Mouse (Mus musculus) C2C12 (cell line): Measurements from ENCODE around the gene Msantd2. TPM values are rescaled to one million over a fixed set of nuclear protein-coding genes. Genes with fewer than 3 reads are reported as not detected.

Experiments used
- H3K27me3 ChIP-seq: one replicate; pipeline ENCODE4 v1.6.1; 2011; ENCODE audit not compliant: control insufficient read depth, insufficient read depth, insufficient read length
- H3K36me3 ChIP-seq: one replicate; pipeline ENCODE4 v1.6.1; 2011; ENCODE audit not compliant: control insufficient read depth, insufficient read depth
- H3K4me3 ChIP-seq: one replicate; pipeline ENCODE4 v1.5.1; 2011; ENCODE audit warnings: mild to moderate bottlenecking, control low read depth; ENCODE audit not compliant: poor library complexity, insufficient read depth, severe bottlenecking
- H3K79me2 ChIP-seq: one replicate; pipeline ENCODE4 v1.6.1; 2011; ENCODE audit not compliant: control insufficient read depth, insufficient read depth
- H3K79me3 ChIP-seq: one replicate; pipeline ENCODE4 v1.6.1; 2011; ENCODE audit warnings: low read depth, control low read depth
- H3ac ChIP-seq: one replicate; pipeline ENCODE3; 2011; ENCODE audit warnings: low read depth; ENCODE audit not compliant: control insufficient read depth, insufficient read length
- CEBPB ChIP-seq: IDR thresholded peaks from one replicate; pipeline ENCODE4 v1.6.1; 2011; ENCODE audit warnings: low read depth, mild to moderate bottlenecking, control low read depth, moderate library complexity
- CTCF ChIP-seq: IDR thresholded peaks from one replicate; pipeline ENCODE4 v1.5.1; 2011; ENCODE audit not compliant: control insufficient read depth, insufficient read depth, insufficient read length
- FOSL1 ChIP-seq: IDR thresholded peaks from one replicate; pipeline ENCODE4 v1.8.0; 2011; ENCODE audit warnings: mild to moderate bottlenecking, low read length; ENCODE audit not compliant: poor library complexity, insufficient read depth, severe bottlenecking
- MAX ChIP-seq: IDR thresholded peaks from one replicate; pipeline ENCODE4 v1.6.1; 2011; ENCODE audit warnings: mild to moderate bottlenecking, control low read depth
- MYOD1 ChIP-seq: IDR thresholded peaks from one replicate; pipeline ENCODE4 v1.6.1; 2011; ENCODE audit warnings: low read depth; ENCODE audit not compliant: control insufficient read depth, insufficient read length
- MYOG ChIP-seq: IDR thresholded peaks from one replicate; pipeline ENCODE4 v1.6.1; 2011; ENCODE audit not compliant: control insufficient read depth, insufficient read length; ENCODE audit errors: extremely low read depth
- USF1 ChIP-seq: IDR thresholded peaks from one replicate; pipeline ENCODE4 v1.6.1; 2011; ENCODE audit warnings: low read depth, mild to moderate bottlenecking, control low read depth, moderate library complexity
- polyA plus RNA-seq: library from polyadenylated mRNA; unstranded; fragments of >200 nt; fragmentation: generic; extraction: Trizol; gene quantifications from one replicate; pipeline ENCODE4 v1.2.1, GENCODE M21; 2012; ENCODE audit warnings: missing spikeins

Msantd2 gene
- polyA plus RNA-seq, 1 experiment, result 8.4 TPM

- no peaks in the 10 kb centered on the region for H3K79me3 ChIP-seq
- H3ac ChIP-seq, result no peak overlapping the region
- no peaks in the 10 kb centered on the region for H3K79me2 ChIP-seq
- H3K27me3 ChIP-seq, result peaks cover 18% of the 10 kb centered on the region
- no peaks in the 10 kb centered on the region for H3K36me3 ChIP-seq
- no peak overlapping the region for H3K4me3 ChIP-seq
- TF ChIP-seq CTCF (no peak), USF1 (peak; percentile 68)
These were observed 65.2 kb downstream of the Msantd2 start for GRCm38 (mm10) chr9:37554279-37554678.

DNA sequence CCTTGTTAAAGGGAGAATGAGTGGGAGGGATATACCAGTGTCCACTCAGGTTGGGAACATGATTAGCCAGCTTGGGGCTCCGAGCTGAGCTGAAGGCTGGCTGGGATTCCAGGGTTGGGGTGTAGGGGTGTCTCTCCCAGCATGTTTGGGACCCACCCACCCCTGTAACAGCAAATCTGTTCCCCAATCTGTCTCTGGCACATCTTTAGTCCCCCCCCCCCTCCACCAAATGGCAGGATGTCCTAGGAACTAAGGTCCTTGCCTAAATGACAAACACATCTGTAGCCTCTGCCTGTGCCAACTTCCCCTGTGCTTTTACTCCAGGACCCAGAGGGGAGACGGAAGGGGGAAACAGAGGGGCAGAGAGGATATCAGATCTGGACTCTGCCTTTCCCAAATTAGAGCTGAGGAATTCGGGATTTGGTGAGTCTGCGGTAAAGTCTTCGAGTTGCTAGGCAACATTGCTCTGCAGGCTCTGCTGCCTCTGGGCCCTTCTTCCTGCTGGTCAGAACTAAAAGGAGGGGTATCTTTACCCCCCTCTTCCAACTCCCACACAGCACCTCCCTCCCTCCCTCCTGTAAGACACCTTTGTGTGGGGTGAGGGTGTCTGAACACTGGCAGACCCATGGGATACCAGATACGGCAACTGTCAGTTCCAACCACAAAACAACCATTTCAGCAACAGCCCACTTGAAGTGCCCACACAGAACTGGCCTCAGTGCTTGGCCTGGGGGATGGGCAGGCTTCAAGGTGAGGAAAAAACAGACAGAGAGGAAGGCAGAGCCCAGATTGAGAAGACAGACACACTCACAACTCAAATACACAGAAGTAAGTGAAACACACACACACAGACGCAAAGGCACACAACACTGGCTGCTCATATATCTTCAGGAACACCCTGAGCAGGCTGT, 66.0 kb downstream of the Msantd2 start, which contains the start of gene Siae:
TSS of gene Siae (plus strand) at position 861 of the 911 bp plus-strand sequence.
- H3K27me3 ChIP-seq, result peaks cover 18% of the 10 kb centered on the region
- no peak within 1 kb of the TSS for H3ac ChIP-seq
- H3K79me2 ChIP-seq, result no peaks in the 10 kb centered on the region
- TF ChIP-seq MYOG (no peak), MAX (no peak), MYOD1 (no peak), USF1 (no peak), CEBPB (no peak), CTCF (no peak), FOSL1 (no peak)
- no peaks in the 10 kb centered on the region for H3K36me3 ChIP-seq
- no peak within 1 kb of the TSS for H3K4me3 ChIP-seq
- no peaks in the 10 kb centered on the region for H3K79me3 ChIP-seq

GRCm38 (mm10) chr9:37556366-37556765, 67.2 kb downstream of the Msantd2 start:
- H3K36me3 ChIP-seq, result no peaks in the 10 kb centered on the region
- no peaks in the 10 kb centered on the region for H3K79me2 ChIP-seq
- H3K4me3 ChIP-seq, result no peak overlapping the region
- no peaks in the 10 kb centered on the region for H3K79me3 ChIP-seq
- TF ChIP-seq USF1, result peak; percentile 40
- TF ChIP-seq CTCF, result no peak
- TF ChIP-seq MYOG, result no peak
- no peak for TF ChIP-seq MYOD1
- no peak for TF ChIP-seq FOSL1
- TF ChIP-seq CEBPB, result no peak
- TF ChIP-seq MAX, result no peak
- no peak overlapping the region for H3ac ChIP-seq
- H3K27me3 ChIP-seq, result peaks cover 16% of the 10 kb centered on the region

DNA sequence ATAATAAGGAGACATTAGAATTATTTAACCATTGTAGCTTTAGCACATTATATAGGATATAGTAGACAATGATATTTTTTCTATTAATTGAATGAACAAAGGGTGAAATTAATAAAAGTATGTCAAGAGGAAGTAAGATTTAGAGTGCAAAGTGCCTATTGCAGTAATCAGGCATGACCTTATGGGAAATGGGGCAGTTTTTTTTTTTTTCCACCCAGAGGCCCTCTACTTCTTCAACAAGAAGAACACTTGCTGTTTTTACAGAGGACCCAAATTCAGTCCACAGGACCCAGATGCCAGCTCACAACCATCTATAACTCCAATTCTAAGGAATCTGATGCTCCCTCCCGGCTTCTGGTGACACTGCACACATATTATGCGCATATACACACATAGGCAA, 71.5 kb downstream of the Msantd2 start:
- H3ac ChIP-seq, result no peak overlapping the region
- TF ChIP-seq FOSL1 (no peak), MAX (no peak), USF1 (no peak), CTCF (no peak), CEBPB (no peak), MYOD1 (no peak), MYOG (no peak)
- no peaks in the 10 kb centered on the region for H3K36me3 ChIP-seq
- H3K79me3 ChIP-seq, result no peaks in the 10 kb centered on the region
- no peaks in the 10 kb centered on the region for H3K79me2 ChIP-seq
- H3K4me3 ChIP-seq, result no peak overlapping the region
- H3K27me3 ChIP-seq, result peaks cover 10% of the 10 kb centered on the region

DNA sequence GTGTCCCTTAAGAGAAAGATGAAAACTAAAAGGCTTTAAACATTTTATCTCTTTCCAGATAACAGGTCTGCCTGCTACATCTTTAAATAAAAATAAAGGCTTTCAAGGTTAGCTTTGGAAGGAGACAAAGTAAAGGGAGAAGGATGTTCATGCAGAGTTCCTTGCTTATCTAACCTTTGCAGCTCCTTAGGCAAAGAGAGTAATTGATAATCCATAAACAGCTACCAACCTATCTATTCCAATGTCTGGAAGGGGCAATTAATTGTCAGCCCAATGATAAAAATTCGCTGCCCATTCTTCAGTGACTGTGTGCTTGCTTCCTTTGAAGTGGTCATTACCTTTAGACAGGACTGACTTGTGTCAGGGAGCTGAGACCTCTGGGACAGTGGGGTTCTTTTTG, 74.7 kb downstream of the Msantd2 start:
- Histone ChIP-seq H3K36me3 (no peaks in the 10 kb centered on the region), H3K27me3 (peaks cover 27% of the 10 kb centered on the region), H3K79me2 (no peaks in the 10 kb centered on the region), H3K4me3 (no peak overlapping the region), H3K79me3 (no peaks in the 10 kb centered on the region), H3ac (no peak overlapping the region)
- no peak for TF ChIP-seq CEBPB
- no peak for TF ChIP-seq MYOG

- no peaks in the 10 kb centered on the region for H3K79me3 ChIP-seq
- H3ac ChIP-seq, result no peak overlapping the region
- H3K79me2 ChIP-seq, result no peaks in the 10 kb centered on the region
- no peak overlapping the region for H3K4me3 ChIP-seq
- H3K27me3 ChIP-seq, result peaks cover 32% of the 10 kb centered on the region
- no peaks in the 10 kb centered on the region for H3K36me3 ChIP-seq
- TF ChIP-seq CTCF, result no peak
- no peak for TF ChIP-seq MYOD1
- TF ChIP-seq USF1, result no peak
- TF ChIP-seq MYOG, result no peak
- no peak for TF ChIP-seq FOSL1
- no peak for TF ChIP-seq MAX
These were observed 77.9 kb downstream of the Msantd2 start for GRCm38 (mm10) chr9:37567019-37567418.
